Mouse (Mus musculus): Measurements from ENCODE around the gene Pde2a.

Gene Pde2a

GRCm38 (mm10) chr7:101474399-101474811 lies 52.9 kb downstream of the Pde2a start:
- no peak for DNase-seq (ENCODE audit: low read depth)

DNA sequence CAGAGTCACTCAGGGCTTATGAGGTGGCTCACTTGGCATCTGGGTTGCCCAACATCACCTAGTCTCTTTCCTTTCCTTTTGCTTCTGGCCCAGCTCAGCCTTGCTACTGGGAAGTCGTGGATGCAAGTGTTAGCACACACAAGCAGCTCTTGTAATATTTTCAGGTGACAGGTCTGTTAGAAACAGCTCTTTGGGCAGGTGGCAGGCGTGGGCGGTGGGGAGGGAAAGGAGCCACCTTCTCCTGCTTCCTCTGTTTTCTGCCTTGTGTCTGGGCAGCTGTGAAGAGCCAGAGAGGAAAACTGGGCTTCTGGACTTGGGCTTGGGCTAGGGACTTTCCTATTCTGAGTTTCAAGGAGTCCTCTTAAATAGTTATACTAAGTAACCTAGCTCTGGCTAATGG lies 54.5 kb downstream of the Pde2a start:
- no peak for DNase-seq (ENCODE audit: low read depth)

DNA sequence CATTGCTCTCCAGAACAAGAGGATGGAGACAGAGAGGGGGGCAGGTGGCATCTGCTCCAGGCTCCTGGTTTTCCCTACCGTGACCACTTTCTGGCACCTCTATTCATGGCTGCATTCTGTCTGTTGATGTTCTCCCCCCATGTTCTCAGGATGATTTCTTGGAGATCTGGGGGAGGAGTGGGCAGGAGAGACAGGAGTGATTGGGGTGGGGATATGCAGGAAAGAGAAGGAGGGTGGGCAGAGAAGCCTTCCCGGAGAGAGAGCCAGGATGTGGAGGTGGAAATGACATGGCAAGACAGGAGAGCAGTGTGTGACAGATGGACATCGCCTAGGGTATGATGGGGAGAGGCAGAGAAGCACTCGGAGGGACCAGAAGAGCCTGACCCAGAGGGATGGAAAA lies 55.0 kb downstream of the Pde2a start:
- no peak for DNase-seq (ENCODE audit: low read depth)

DNA sequence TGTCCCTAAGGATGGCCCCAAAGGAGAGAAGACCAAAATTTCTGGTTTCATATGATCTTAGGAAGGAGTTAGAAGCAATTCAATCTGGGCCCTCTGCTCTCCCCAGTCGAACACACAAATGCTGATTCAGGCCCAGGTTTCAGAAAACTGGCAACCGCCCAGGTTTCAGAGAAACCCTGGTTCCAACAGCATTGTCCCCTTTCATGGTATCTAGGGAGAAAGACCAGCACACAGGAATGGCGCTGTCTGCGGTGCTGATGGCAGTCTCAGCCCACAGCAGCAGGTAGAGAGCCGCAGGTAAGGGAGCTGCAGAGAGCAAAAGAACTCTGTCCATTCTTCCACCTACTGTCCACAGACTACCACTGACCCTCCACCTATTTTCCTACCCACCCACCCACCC lies 55.7 kb downstream of the Pde2a start:
- DNase-seq (ENCODE audit: low read depth), result no peak

DNA sequence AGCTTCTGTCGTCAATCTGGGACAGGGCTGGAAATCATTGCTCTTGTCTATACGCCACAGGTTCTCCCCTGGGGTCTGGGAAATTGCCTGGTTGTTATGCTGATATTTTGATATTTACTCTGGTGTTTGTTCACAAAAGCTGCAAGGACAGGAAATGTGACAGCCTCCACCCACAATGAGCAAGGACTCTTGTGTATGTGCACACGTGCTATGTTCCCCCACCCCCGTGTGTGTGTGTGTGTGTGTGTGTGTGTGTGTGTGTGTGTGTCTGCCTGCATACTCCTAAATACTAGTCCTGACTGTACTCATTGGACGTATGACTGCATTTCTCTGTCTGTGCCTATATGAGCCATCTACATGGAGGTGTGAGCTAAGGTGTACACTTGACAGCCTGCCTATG lies 56.6 kb downstream of the Pde2a start:
- DNase-seq (ENCODE audit: low read depth), result no peak

DNA sequence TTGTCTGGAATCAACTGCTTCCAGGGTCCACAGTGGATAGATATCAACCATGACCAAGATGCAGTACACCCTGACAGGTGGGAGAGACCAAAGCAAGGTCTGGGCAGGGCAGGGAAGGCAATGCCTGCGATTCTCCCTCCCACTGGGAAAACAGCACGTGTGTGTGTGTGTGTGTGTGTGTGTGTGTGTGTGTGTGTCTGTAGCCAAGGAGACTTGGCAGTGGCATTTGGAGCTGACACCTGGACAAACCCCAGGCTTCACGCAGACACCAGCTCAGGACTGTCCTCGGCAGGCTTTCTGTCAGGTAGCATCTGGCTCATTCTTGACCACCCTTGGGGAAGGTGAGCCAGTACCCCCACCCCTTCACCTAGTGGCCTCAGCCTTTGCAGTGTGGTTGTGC lies 58.4 kb downstream of the Pde2a start:
- DNase-seq (ENCODE audit: low read depth), result no peak

GRCm38 (mm10) chr7:101480671-101481070 lies 59.2 kb downstream of the Pde2a start:
- no peak for DNase-seq (ENCODE audit: low read depth)

- DNase-seq (ENCODE audit: low read depth), result no peak
Observed at GRCm38 (mm10) chr7:101481872-101482498, 60.5 kb downstream of the Pde2a start.

DNA sequence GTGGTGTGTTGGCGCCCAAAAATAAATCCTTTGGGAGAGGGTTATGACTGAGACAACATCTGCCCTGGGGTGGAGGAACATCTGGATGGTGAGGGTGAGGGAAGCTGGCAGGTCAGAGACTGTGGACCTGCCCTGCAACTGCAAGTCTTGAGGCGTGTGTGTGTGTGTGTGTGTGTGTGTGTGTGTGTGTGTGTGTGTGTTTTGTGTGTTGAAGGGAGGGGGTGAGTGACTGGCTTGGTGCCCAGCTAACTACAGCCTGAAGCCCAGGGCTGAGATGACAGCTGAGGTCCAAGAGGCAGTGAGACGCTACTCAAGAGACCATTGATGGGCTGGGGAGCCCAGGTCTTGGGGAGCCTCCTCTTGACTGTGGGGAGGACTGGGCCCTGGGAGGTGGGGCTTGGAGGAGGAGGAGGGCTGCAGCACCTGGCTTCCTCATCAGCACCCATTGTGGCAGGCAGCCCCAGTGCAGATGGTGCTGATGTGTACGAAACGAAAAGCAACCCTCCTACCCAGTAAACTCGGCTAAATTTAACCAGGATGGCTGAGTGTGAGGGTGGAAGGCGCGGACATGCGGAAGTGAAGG lies 61.1 kb downstream of the Pde2a start:
- no peak for DNase-seq (ENCODE audit: low read depth)

DNA sequence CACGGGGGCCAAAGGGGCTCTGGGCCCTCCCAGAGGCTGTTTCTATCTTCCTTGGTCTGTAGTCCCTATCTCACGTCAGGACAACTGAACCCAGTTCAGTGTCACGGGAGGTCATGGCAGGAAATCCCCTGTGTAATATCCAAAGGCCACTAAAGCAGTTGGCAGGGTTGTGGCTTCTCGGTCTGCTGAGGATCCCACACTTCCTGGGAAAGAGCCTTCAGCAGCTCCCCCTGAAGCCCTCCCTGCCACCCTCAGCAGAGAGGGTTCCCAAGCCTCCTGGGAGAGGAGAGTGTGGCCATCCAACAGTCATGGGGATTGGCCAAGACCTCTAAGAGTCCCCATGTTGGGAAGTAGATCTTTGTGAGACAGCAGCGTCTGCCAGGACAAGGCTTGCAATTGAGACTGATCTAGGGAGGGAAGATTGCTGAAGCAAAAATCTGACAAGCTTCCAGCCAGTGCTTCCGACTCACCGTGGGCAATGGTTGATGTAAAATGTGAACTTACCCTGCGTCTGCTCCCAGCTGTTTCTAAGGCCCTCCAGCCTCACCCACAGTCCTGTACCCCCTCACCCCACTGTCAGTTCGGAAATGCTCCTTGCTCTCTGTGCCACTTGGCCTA lies 62.1 kb downstream of the Pde2a start:
- DNase-seq (ENCODE audit: low read depth), result no peak

- no peak for DNase-seq (ENCODE audit: low read depth)
Observed at GRCm38 (mm10) chr7:101487102-101487501, 65.6 kb downstream of the Pde2a start.

DNA sequence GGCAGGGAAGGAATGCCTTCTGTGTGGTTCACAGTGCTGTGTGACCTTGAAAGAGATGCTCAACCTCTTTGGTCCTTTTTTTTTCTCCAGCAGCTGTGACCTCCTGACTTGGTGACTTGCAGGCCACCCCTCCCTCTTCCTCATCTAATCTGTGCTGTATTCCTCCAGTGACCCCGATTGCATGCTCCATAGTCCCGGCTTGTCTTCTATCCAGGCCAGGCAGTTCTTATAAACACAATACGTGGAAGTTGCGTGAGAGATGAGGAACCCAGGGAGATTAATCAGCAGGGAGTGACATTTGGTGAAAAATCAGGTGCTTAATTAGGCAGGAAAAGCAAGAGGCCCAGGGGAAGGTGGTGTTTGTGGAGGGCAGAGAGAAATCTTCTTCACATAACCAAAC lies 69.5 kb downstream of the Pde2a start:
- no peak for DNase-seq (ENCODE audit: low read depth)

GRCm38 (mm10) chr7:101498385-101498784 lies 76.9 kb downstream of the Pde2a start:
- DNase-seq (ENCODE audit: low read depth), result peak; percentile 11

GRCm38 (mm10) chr7:101499251-101499650 lies 77.8 kb downstream of the Pde2a start:
- no peak for DNase-seq (ENCODE audit: low read depth)

GRCm38 (mm10) chr7:101499701-101500100 lies 78.2 kb downstream of the Pde2a start:
- DNase-seq (ENCODE audit: low read depth), result no peak

GRCm38 (mm10) chr7:101501236-101501635 lies 79.7 kb downstream of the Pde2a start:
- no peak for DNase-seq (ENCODE audit: low read depth)

- peak; percentile 28 for DNase-seq (ENCODE audit: low read depth)
Observed at GRCm38 (mm10) chr7:101501675-101502074, 80.2 kb downstream of the Pde2a start.

DNA sequence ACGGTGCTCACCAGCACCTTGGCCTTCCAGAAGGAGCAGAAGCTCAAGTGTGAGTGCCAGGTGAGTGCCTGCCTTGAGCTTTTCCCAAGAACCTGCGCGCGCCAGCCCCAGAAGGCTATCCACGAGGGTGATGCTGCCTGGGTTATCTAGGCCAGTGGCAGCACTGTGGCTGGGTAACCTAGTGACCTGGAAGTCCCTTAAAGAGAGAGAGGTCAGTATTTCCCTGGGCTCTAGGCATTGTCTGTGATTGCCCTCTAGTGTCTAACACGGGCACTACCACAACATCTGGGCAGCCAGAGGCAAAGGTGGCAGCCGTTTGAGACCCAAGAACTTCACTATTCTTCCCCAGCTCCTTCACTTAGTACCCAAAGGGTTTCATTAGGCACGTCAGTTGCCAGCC lies 81.9 kb downstream of the Pde2a start:
- DNase-seq (ENCODE audit: low read depth), result peak; percentile 68

DNA sequence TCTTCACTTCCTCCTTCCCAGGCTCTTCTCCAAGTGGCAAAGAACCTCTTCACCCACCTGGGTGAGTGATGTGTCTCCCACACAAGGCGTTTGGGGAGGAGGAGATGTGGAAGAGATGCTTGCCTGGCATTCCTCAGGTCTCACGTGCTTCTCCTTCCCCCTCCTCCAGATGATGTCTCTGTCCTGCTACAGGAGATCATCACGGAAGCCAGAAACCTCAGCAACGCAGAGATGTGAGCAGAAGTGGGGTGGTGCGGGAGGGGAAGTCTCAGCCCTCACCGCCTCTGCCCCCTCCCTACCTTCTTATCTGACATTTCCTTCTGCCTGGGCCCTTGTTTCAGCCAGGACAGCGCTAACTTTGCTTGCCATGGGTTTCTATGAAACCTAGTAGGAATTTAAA lies 82.3 kb downstream of the Pde2a start:
- DNase-seq (ENCODE audit: low read depth), result peak; percentile 4

DNA sequence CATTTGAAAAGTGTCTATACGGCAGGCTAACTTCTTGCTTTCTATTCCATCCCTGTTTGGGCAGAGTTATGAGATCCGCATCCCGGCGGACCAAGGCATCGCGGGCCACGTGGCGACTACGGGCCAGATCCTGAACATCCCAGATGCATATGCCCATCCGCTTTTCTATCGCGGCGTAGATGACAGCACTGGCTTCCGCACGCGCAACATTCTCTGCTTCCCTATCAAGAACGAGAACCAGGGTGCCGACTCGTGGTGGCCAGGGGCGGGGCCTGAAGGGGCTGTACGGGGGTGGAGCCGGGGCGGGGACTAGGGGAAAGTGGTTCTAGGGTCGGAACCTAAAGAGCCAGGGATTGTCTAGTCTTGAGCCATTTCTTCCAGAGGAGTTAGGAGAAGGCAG lies 83.0 kb downstream of the Pde2a start:
- no peak for DNase-seq (ENCODE audit: low read depth)

DNA sequence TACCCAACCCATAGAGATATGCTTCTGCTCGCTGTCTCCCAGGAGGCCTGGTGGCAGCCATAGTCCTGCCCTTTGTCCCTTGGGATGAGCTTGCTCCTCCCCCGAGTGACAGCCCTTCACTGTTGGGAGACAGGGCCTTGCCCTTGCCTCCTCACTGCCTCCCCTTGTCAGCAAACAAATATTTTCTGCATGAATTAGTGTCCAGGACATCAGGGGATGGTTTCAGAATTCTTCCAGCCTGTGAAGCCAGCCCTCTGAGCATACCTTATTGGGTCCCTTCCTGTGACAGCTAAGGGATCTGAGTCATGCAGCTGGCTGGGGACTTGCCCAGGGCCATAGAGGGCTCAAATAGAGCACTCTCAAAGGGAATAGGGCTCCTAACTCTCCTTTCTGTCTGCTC lies 87.7 kb downstream of the Pde2a start:
- no peak for DNase-seq (ENCODE audit: low read depth)

GRCm38 (mm10) chr7:101513655-101514054 lies 92.2 kb downstream of the Pde2a start:
- no peak for DNase-seq (ENCODE audit: low read depth)

DNA sequence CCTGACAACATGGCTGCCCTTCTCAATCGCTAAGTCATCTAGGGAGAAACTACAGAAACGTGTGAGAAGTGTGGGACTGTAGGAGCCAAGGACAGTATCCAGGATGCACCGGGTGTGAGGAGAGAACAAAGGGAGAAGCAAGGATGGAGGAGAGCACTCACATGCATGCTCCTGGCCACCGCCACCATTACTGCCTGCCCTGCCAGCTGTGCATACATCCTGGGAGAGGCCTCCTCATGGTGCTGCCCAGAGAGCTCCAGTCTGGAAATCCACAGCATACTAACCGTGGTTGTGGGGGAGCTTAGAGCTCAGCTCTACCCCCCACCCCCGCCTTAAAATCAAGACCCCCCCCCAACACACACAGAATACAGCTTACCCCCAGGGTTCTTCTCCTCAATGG lies 93.3 kb downstream of the Pde2a start:
- no peak for DNase-seq (ENCODE audit: low read depth)

GRCm38 (mm10) chr7:101515295-101515694 lies 93.8 kb downstream of the Pde2a start:
- DNase-seq (ENCODE audit: low read depth), result no peak

All from 416B (cell line).